Mouse (Mus musculus) kidney, postnatal 0 days (tissue): ENCODE results near the gene Aldh1l1. TPM values are rescaled to one million over a fixed set of nuclear protein-coding genes. Genes with fewer than 3 reads are reported as not detected.

Source experiments
- ATAC-seq: fragments of 200-750 bp; cut with Nextera tagmentation; replicated peaks from 2 replicates; pipeline ENCODE4 v1.8.0; 2017; ENCODE audit warnings: low read depth, moderate number of reproducible peaks, moderate TSS enrichment, moderate library complexity; ENCODE audit not compliant: low FRiP score
- DNase-seq: peaks from one replicate; pipeline ENCODE4 v3.0.0-alpha.2; 2016; ENCODE audit warnings: low spot score
- H3K27ac ChIP-seq: fragments of 300-500 bp; sonication (generic); 2 replicates; pipeline ENCODE4 v1.5.1; 2014; ENCODE audit warnings: mild to moderate bottlenecking
- H3K27me3 ChIP-seq: fragments of 300-500 bp; sonication (generic); 2 replicates; pipeline ENCODE4 v1.6.1; 2014; ENCODE audit warnings: low read length, mixed read lengths; ENCODE audit not compliant: insufficient read depth
- H3K36me3 ChIP-seq: fragments of 300-500 bp; sonication (generic); 2 replicates; pipeline ENCODE4 v1.6.1; 2014; ENCODE audit warnings: low read length, mixed read lengths; ENCODE audit not compliant: insufficient read depth
- H3K4me1 ChIP-seq: fragments of 300-500 bp; sonication (generic); replicated peaks from 2 replicates; pipeline ENCODE4 v1.6.1; 2014; ENCODE audit warnings: antibody characterized with exemption, low read length, mixed read lengths; ENCODE audit not compliant: insufficient read depth
- H3K4me2 ChIP-seq: fragments of 300-500 bp; sonication (generic); 2 replicates; pipeline ENCODE4 v1.6.1; 2014; ENCODE audit warnings: mild to moderate bottlenecking, low read length, moderate library complexity, mixed read lengths
- H3K4me3 ChIP-seq: fragments of 300-500 bp; sonication (generic); replicated peaks from 2 replicates; pipeline ENCODE4 v1.5.1; 2014; ENCODE audit warnings: low read depth, low read length
- H3K9ac ChIP-seq: fragments of 300-500 bp; sonication (generic); 2 replicates; pipeline ENCODE4 v1.6.1; 2014; ENCODE audit warnings: low read depth, low read length
- H3K9me3 ChIP-seq: fragments of 300-500 bp; sonication (generic); replicated peaks from 2 replicates; pipeline ENCODE4 v1.6.1; 2016; ENCODE audit warnings: low read length, inconsistent platforms, mixed read lengths
- CTCF ChIP-seq: IDR thresholded peaks from 2 replicates; pipeline ENCODE4 v1.5.1; 2016; ENCODE audit warnings: antibody characterized with exemption, low read depth, mild to moderate bottlenecking, moderate library complexity
- WGBS: fragments of 180-500 bp; shearing (Covaris S2); extraction: QIAGEN DNeasy Blood & Tissue Kit; methylation state at CpG from one replicate; pipeline ENCODE4 v1.1.7; 2014; 5-methylcytosine and 5-hydroxymethylcytosine counted together
- polyA plus RNA-seq: library from polyadenylated mRNA; unstranded; fragments of >200 nt; fragmentation: Nextera tagmentation; extraction: Ambion mirVana; gene quantifications from 2 replicates; pipeline ENCODE4 v1.2.1, GENCODE M21; 2015

Gene Aldh1l1
- polyA plus RNA-seq, 1 experiment from 2014 or later, result 42.8 TPM

- ATAC-seq, result no peak
- Histone ChIP-seq H3K4me2 (no peak overlapping the region), H3K4me3 (no peak overlapping the region), H3K4me1 (no peaks in the 10 kb centered on the region), H3K36me3 (no peaks in the 10 kb centered on the region), H3K9me3 (no peaks in the 10 kb centered on the region), H3K27me3 (no peaks in the 10 kb centered on the region), H3K9ac (no peak overlapping the region), H3K27ac (no peak overlapping the region)
- WGBS, result 33% methylated on average over 3 of the region's 3 CpGs
- DNase-seq, result no peak
- no peak for TF ChIP-seq CTCF
Measured at GRCm38 (mm10) chr6:90518892-90519291, 32.7 kb downstream of the Aldh1l1 start.

- TF ChIP-seq CTCF, result no peak
- 35% methylated on average over 5 of the region's 5 CpGs for WGBS
- Histone ChIP-seq H3K4me1 (no peaks in the 10 kb centered on the region), H3K9me3 (no peaks in the 10 kb centered on the region), H3K27me3 (no peaks in the 10 kb centered on the region), H3K9ac (no peak overlapping the region), H3K4me3 (no peak overlapping the region), H3K4me2 (no peak overlapping the region), H3K36me3 (no peaks in the 10 kb centered on the region), H3K27ac (no peak overlapping the region)
- ATAC-seq (no peak), DNase-seq (no peak)
Measured at GRCm38 (mm10) chr6:90519375-90519774, 33.1 kb downstream of the Aldh1l1 start.

GRCm38 (mm10) chr6:90526406-90526805 is 40.2 kb downstream of the Aldh1l1 start:
- 63% methylated on average over 3 of the region's 3 CpGs for WGBS
- no peak for ATAC-seq

GRCm38 (mm10) chr6:90529461-90530046 is 43.3 kb downstream of the Aldh1l1 start:
- DNase-seq (no peak), ATAC-seq (no peak)
- no peak overlapping the region for H3K27ac ChIP-seq
- no peak overlapping the region for H3K4me3 ChIP-seq
- H3K4me1 ChIP-seq, result no peaks in the 10 kb centered on the region
- no peaks in the 10 kb centered on the region for H3K9me3 ChIP-seq
- WGBS, result 50% methylated on average over 2 of the region's 2 CpGs
- H3K27me3 ChIP-seq, result no peaks in the 10 kb centered on the region
- TF ChIP-seq CTCF, result no peak
- no peak overlapping the region for H3K4me2 ChIP-seq
- no peaks in the 10 kb centered on the region for H3K36me3 ChIP-seq
- H3K9ac ChIP-seq, result no peak overlapping the region

More at GRCm38 (mm10) chr6:90526406-90526805, 40.2 kb downstream of the Aldh1l1 start:
- TF ChIP-seq CTCF, result 0 out of 2 replicates have a peak, but pooled peaks have one; percentile 14
- H3K9ac ChIP-seq, result no peak overlapping the region
- no peaks in the 10 kb centered on the region for H3K36me3 ChIP-seq
- no peaks in the 10 kb centered on the region for H3K27me3 ChIP-seq
- H3K4me3 ChIP-seq, result no peak overlapping the region
- no peaks in the 10 kb centered on the region for H3K4me1 ChIP-seq
- no peak overlapping the region for H3K4me2 ChIP-seq
- H3K27ac ChIP-seq, result no peak overlapping the region
- no peaks in the 10 kb centered on the region for H3K9me3 ChIP-seq
- DNase-seq, result no peak

GRCm38 (mm10) chr6:90532575-90533190 is 46.5 kb downstream of the Aldh1l1 start:
- TF ChIP-seq CTCF, result no peak

GRCm38 (mm10) chr6:90533505-90533904 is 47.3 kb downstream of the Aldh1l1 start:
- Histone ChIP-seq H3K4me2 (no peak overlapping the region), H3K36me3 (no peaks in the 10 kb centered on the region), H3K4me3 (no peak overlapping the region), H3K4me1 (no peaks in the 10 kb centered on the region), H3K27ac (no peak overlapping the region), H3K9me3 (no peaks in the 10 kb centered on the region), H3K9ac (no peak overlapping the region), H3K27me3 (no peaks in the 10 kb centered on the region)
- DNase-seq, result no peak
- no peak for ATAC-seq
- TF ChIP-seq CTCF, result peak; percentile 36; the same call in 1 of the 2 replicates
- whole genome bisulfite sequencing, result 79% methylated on average over 3 of the region's 3 CpGs

More at GRCm38 (mm10) chr6:90532575-90533190, 46.5 kb downstream of the Aldh1l1 start:
- H3K9me3 ChIP-seq, result no peaks in the 10 kb centered on the region
- no peaks in the 10 kb centered on the region for H3K36me3 ChIP-seq
- WGBS, result 96% methylated on average over 6 of the region's 7 CpGs
- H3K9ac ChIP-seq, result no peak overlapping the region
- H3K27me3 ChIP-seq, result no peaks in the 10 kb centered on the region
- ATAC-seq (no peak), DNase-seq (no peak)
- no peak overlapping the region for H3K4me3 ChIP-seq
- H3K4me2 ChIP-seq, result no peak overlapping the region
- H3K27ac ChIP-seq, result no peak overlapping the region
- H3K4me1 ChIP-seq, result no peaks in the 10 kb centered on the region
